Mouse (Mus musculus) retina, postnatal 7 days (tissue): Measurements from ENCODE around the gene C1qtnf4.

Source experiments
- DNase-seq: peaks from one replicate; pipeline ENCODE4 v3.0.0-alpha.2; 2012; ENCODE audit warnings: low read depth, low spot score

C1qtnf4 gene

GRCm38 (mm10) chr2:90931829-90932228 is 46.2 kb downstream of the C1qtnf4 start:
- DNase-seq, result no peak

- no peak for DNase-seq
These were observed 46.6 kb downstream of the C1qtnf4 start for GRCm38 (mm10) chr2:90932273-90932672.

DNA sequence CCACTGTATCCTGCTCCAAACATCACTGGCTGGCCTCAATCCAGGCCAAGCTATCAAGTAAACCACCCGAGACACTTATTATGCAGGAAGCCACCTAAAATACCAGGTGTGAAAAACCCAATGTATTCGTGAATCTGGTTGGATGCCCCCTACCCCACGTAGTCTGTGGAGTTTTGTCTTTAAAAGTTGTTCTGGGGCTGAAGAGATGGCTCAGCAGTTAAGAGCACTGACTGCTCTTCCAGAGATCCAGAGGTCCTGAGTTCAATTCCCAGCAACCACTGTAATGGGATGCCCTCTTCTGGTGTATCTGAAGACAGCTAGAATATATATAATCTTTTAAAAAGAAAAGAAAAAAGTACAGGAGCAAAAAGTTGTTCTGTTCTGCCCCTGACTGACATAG is 52.7 kb downstream of the C1qtnf4 start:
- DNase-seq, result no peak

- DNase-seq, result no peak
These were observed 54.1 kb downstream of the C1qtnf4 start for GRCm38 (mm10) chr2:90939750-90940149.
